Comparison of ENCODE assay signal across 16 mouse cellular contexts in the genomic region with DNA sequence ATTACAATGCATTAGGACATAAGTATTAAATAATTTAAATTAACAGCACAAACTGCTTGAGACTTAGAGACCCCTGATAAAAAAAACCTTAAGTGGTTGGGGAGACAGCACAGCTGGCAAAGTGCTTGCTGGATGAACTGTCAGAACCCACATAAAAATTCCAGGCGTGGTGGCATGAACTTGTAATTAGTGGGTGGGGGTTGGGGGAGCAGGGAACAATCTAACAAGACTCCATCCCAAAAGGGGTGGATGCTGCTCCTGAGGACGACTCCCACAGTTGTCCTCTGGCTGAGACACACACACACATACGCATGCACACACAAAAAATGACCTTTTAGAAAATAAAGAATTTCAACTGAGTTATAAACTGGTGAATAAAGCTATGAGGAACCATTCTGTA.
"Had no signal": no experiment of that assay in that cellular context is flagged by ENCODE, and none has a peak within 500 bp of the region (broad histone marks: within the 10 kb centered on the region; RNA-seq: fewer than 3 reads in every experiment).

No protein-coding gene starts in this region.

- H3K27me3 ChIP-seq: neural tube, embryonic 13.5 days; neural tube, embryonic 15.5 days; stomach, embryonic 15.5 days had no signal

- H3K4me3 ChIP-seq: neural tube, embryonic 13.5 days; neural tube, embryonic 15.5 days; stomach, embryonic 15.5 days had no signal

- H3K4me1 ChIP-seq: neural tube, embryonic 15.5 days; stomach, embryonic 15.5 days had no signal

- H3K9me3 ChIP-seq: neural tube, embryonic 13.5 days; neural tube, embryonic 15.5 days; stomach, embryonic 15.5 days had no signal

- DNase-seq: retina, postnatal 1 day; right cerebral cortex, adult 18-20 months; right cerebral cortex, postnatal 14 days; right cerebral cortex, postnatal 25 days; right cerebral cortex, postnatal 4 days; spleen, adult 18-20 months; thymus, adult 18-20 months; thymus, adult 2 months; thymus, postnatal 14 days; thymus, postnatal 25 days; thymus, postnatal 36 days; thymus, postnatal 4 days had no signal

- H3K36me3 ChIP-seq: stomach, embryonic 15.5 days had no signal

- H3K27ac ChIP-seq: neural tube, embryonic 13.5 days; neural tube, embryonic 15.5 days; stomach, embryonic 15.5 days; stomach, postnatal 0 days had no signal
